Mouse (Mus musculus) intestine, embryonic 16.5 days (tissue): ENCODE results near the gene Zic2. TPM values are rescaled to one million over a fixed set of nuclear protein-coding genes. Genes with fewer than 3 reads are reported as not detected.
"Not testable (repeated sequence)": the region's sequence is repeated elsewhere in the genome, so short reads cannot be mapped to it uniquely, and the experiment has no call there.

ENCODE experiments used
- ATAC-seq: fragments of 200-750 bp; cut with Nextera tagmentation; 2 replicates; pipeline ENCODE4 v1.8.0; 2017; ENCODE audit warnings: moderate TSS enrichment, moderate library complexity
- H3K27ac ChIP-seq: fragments of 300-500 bp; sonication (generic); 2 replicates; pipeline ENCODE4 v1.5.1; 2014; ENCODE audit warnings: mild to moderate bottlenecking, low read length
- H3K27me3 ChIP-seq: fragments of 300-500 bp; sonication (generic); replicated peaks from 2 replicates; pipeline ENCODE4 v1.6.1; 2014; ENCODE audit warnings: low read length, control low read depth, mixed read lengths; ENCODE audit not compliant: control insufficient read depth, insufficient read depth
- H3K36me3 ChIP-seq: fragments of 300-500 bp; sonication (generic); 2 replicates; pipeline ENCODE4 v1.6.1; 2014; ENCODE audit warnings: low read length, control low read depth; ENCODE audit not compliant: control insufficient read depth, insufficient read depth
- H3K4me1 ChIP-seq: fragments of 300-500 bp; sonication (generic); 2 replicates; pipeline ENCODE4 v1.6.1; 2014; ENCODE audit warnings: low read length, control low read depth, mixed read lengths; ENCODE audit not compliant: control insufficient read depth, insufficient read depth
- H3K4me2 ChIP-seq: fragments of 300-500 bp; sonication (generic); 2 replicates; pipeline ENCODE4 v1.6.1; 2014; ENCODE audit warnings: low read depth, low read length, control low read depth
- H3K4me3 ChIP-seq: fragments of 300-500 bp; sonication (generic); 2 replicates; pipeline ENCODE4 v1.5.1; 2014; ENCODE audit warnings: mild to moderate bottlenecking, low read length
- H3K9ac ChIP-seq: fragments of 300-500 bp; sonication (generic); 2 replicates; pipeline ENCODE4 v1.6.1; 2014; ENCODE audit warnings: low read depth, low read length
- H3K9me3 ChIP-seq: fragments of 300-500 bp; sonication (generic); 2 replicates; pipeline ENCODE4 v1.6.1; 2016; ENCODE audit warnings: low read length, control low read depth; ENCODE audit not compliant: control insufficient read depth
- WGBS: fragments of 180-500 bp; shearing (Covaris S2); extraction: QIAGEN DNeasy Blood & Tissue Kit; methylation state at CpG from one replicate; pipeline ENCODE4 v1.1.7; 2014; 5-methylcytosine and 5-hydroxymethylcytosine counted together
- polyA plus RNA-seq: library from polyadenylated mRNA; unstranded; fragments of >200 nt; fragmentation: Nextera tagmentation; extraction: Ambion mirVana; gene quantifications from 2 replicates; pipeline ENCODE4 v1.2.1, GENCODE M21; 2015

The Zic2 gene
- polyA plus RNA-seq, 1 experiment from 2014 or later = not detected

DNA sequence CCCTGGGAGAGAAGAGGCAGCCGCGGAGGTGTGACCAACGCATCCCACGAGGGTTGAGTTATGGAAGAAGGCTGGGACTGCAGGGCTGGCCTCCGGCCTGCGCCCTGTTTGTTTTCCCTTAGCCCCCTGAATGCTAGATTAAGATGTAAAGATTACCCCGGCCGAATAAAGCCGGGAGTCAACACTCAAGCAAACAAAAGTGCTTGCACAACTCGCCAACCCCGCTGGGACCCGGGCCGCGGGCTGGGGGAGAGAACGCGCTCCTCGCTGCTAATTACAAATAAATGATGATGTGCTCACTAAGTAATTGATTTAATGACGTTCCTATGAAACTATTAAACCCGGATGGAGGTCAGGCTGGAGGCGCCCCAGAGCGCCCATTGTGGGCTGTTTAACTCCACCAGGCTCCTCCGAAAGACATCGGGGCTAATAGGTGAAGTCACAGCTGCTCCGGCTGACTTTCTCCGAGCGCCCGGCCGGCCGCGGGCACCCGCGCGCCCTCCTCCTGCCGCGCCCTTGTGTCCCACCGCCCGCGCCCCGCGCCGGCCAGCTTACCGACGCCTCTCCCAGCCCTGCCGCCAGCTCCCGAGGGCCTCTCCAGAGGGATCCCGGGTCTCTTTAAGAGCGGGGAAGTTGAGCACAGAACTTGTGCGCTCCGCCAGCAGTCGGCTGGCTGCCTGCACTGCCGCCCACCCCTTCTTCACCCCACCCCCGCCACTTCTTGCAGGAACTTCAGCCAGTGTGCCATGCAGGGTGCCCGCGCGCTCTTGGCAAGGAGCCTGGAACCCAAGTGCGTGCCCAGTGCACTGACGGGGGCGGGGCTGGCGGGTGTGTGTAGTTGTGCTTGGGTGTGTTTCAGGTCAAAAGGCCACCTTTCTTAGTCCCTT, 24.5 kb upstream of the Zic2 start, which contains the start of gene Gm5089:
Gene Gm5089 (minus strand): TSS at position 620 of the 887 bp plus-strand sequence.
- Histone ChIP-seq H3K36me3 (no peaks in the 10 kb centered on the region), H3K27me3 (peaks cover 69% of the 10 kb centered on the region), H3K27ac (no peak within 1 kb of the TSS), H3K4me2 (peak within 1 kb of the TSS; percentile 38), H3K4me3 (peak within 1 kb of the TSS; percentile 37), H3K4me1 (peaks cover 5% of the 10 kb centered on the region; the same call in 1 of the 2 replicates), H3K9me3 (no peaks in the 10 kb centered on the region), H3K9ac (no peak within 1 kb of the TSS)
- no peak; the same call in 1 of the 2 replicates for ATAC-seq
- WGBS = 1% methylated on average over 59 of the region's 59 CpGs

DNA sequence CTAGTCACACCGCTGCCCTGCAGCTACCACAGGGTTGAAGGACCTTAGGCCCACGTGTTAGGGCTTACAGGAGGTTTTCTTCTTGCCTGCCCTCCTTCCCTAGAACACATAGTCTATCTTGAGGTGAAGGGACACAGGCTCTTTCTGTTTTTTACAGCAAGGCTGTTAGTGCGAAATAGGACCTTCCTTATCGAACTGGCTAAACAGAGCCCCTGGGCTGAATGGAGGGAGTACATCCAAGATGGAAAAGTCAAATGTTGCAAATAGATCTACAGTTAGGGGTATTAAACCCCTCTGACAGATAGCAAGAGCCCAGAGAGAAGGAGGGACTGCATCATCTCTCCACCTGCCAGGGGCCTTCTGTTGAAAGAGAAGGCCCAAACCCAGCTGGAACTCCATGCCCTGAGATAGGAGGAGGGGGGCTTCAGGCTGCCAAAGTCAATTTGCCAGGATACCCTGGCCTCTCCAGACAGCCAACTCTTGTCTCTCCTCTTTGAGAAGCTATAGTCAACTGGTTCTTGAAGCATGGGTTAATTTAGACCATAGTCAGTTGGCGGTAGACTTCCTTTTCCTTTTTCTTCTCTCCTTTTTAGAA, 23.6 kb upstream of the Zic2 start:
- Histone ChIP-seq H3K4me2 (no peak overlapping the region), H3K27me3 (peaks cover 71% of the 10 kb centered on the region), H3K4me1 (peaks cover 5% of the 10 kb centered on the region; the same call in 1 of the 2 replicates), H3K27ac (no peak overlapping the region), H3K9ac (no peak overlapping the region), H3K36me3 (no peaks in the 10 kb centered on the region), H3K4me3 (no peak overlapping the region), H3K9me3 (no peaks in the 10 kb centered on the region)
- 68% methylated on average over 5 of the region's 5 CpGs for WGBS
- ATAC-seq = no peak

DNA sequence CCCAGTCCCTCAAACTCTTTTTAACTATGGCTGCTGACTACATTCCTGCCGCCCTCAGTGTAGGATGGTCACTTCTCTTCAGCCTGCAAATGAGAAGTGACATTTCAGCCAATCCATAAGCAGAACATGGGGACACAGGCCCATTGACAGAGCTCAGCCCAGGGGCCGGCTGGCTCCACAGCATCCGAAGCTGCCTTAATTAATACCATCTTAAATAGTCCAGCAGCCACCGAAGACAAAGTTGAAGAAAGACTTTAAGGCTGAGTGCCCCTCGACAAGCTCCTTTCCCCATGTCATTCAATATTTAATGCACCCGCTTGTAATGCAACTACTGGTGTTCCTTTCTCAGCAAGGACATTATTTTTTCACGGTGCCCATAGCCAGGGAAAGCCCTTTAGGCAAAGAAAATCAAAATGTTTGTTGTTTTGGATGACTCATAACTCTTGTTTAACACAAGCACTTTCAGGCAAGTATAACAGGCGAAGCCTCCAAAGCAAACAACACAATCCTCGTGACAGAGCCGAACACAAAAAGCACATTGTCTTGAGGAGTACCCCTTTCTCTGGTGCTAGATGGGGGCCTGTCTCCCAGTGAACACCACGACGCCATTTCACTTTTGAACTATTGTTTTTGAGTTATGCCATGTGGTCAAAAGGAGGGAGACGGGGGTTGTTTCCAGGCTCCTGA, 22.4 kb upstream of the Zic2 start:
- ATAC-seq = no peak
- WGBS = 42% methylated on average over 13 of the region's 13 CpGs
- peak overlapping the region; percentile 41; the same call in 1 of the 2 replicates for H3K4me2 ChIP-seq
- H3K27me3 ChIP-seq = peaks cover 70% of the 10 kb centered on the region
- peaks cover 5% of the 10 kb centered on the region; the same call in 1 of the 2 replicates for H3K4me1 ChIP-seq
- H3K9me3 ChIP-seq = no peaks in the 10 kb centered on the region
- H3K27ac ChIP-seq = no peak overlapping the region
- H3K4me3 ChIP-seq = peak overlapping the region; percentile 32
- H3K9ac ChIP-seq = no peak overlapping the region
- H3K36me3 ChIP-seq = no peaks in the 10 kb centered on the region

DNA sequence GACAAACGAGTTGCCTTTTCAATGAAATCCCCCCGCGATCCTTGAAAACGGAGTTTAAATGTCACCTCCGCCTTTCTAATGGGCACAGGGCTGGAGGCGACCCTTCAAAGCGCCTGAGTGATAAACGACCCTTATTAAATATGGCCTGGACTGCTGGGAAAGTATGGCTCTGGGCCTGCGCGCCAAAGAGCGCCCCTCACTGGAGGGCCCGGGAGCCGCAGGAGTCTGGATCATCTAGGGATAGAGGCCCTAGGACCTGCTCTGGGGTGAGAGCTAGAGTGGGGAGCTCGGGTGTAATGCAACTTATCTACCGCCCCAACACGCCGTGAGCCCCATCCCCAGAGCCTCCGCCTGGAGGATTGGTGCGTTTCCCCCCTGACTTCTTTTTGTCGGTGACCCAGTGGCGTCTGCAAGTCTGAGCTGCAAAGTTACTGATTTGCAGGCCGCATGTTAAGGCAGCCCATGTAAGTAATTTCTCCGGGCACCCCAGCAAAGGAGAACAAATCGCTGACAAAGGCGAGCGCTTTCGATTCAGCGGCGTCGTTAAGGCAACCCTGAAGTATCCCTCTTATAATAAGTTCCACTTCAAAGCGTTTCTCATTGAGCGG, 21.7 kb upstream of the Zic2 start:
- WGBS = 4% methylated on average over 32 of the region's 32 CpGs
- H3K4me1 ChIP-seq = peaks cover 5% of the 10 kb centered on the region; the same call in 1 of the 2 replicates
- no peaks in the 10 kb centered on the region for H3K36me3 ChIP-seq
- no peak for ATAC-seq
- H3K27ac ChIP-seq = no peak overlapping the region
- peaks cover 66% of the 10 kb centered on the region for H3K27me3 ChIP-seq
- H3K4me3 ChIP-seq = peak overlapping the region; percentile 32
- peak overlapping the region; percentile 41 for H3K4me2 ChIP-seq
- H3K9ac ChIP-seq = no peak overlapping the region
- no peaks in the 10 kb centered on the region for H3K9me3 ChIP-seq

DNA sequence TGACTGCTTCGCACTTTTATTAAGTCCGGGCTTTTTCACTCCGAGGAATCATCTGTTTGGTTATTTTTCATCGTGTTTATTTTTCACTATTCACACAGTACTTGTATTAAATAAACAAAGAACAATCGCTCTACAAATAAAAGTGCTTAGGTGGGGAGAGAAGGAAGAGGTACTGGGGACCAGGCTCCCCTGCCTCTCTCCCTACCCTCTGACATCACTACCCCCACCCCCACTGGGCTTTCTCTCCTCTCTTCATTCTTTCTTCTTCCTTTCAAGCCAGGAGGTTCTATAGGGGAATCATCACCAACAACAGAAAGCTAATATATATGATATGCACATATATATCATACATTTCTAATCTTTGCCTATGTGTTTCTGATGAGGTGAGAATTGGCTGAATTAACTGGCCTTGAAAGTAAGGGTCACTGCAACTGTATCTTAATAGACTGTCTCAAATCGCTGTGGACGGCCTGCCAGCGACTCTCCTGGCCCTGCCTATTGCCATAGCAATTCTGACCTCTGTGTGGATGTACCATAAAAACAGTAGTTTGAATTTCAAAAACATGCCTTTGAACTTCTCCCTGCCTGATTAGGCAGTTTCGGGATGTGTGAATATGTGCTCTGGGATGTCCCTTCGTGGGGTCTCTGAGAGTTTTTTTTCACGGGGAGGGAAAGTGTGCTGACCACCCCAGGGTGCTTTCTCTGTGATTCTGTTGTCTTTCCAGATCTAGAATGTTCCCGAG, 21.1 kb upstream of the Zic2 start:
- H3K36me3 ChIP-seq = no peaks in the 10 kb centered on the region
- ATAC-seq = no peak
- WGBS = 13% methylated on average over 12 of the region's 12 CpGs
- no peak overlapping the region for H3K27ac ChIP-seq
- peaks cover 5% of the 10 kb centered on the region; the same call in 1 of the 2 replicates for H3K4me1 ChIP-seq
- H3K9ac ChIP-seq = no peak overlapping the region
- no peaks in the 10 kb centered on the region for H3K9me3 ChIP-seq
- peaks cover 61% of the 10 kb centered on the region for H3K27me3 ChIP-seq
- peak overlapping the region; percentile 32 for H3K4me3 ChIP-seq
- H3K4me2 ChIP-seq = peak overlapping the region; percentile 41

DNA sequence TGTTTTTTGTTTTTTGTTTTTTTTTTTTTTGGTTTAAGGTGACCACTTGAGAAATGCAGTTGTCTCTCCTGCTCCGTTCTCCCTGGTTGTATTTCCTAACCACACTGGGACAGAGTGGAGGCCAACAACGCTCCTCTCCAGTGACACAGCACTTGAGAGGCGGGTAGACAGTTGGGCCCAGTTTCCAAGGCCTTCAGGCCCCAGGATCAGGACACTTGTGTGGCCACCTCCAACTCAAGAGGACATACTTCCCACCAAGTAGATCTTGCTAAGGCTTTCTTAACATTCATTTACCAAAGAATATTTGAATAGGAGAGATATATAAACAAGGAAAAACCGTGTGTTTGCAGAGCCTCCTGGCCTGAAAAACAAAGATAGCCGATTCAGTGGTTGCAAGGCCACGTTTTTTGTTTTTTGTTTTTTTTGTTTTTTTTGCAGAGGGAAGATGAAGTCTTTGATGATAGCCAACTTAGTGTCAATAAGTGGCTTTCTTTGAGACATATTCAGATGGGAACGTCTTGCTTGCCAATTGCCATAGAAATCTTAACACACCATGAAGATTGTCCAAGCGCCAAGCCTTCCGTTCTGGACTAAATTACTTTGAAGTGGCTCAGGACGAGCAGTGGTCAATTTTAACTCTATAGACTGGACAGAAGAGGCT, 20.2 kb upstream of the Zic2 start:
- WGBS = 61% methylated on average over 10 of the region's 10 CpGs
- no peak for ATAC-seq
- H3K9ac ChIP-seq = no peak overlapping the region

DNA sequence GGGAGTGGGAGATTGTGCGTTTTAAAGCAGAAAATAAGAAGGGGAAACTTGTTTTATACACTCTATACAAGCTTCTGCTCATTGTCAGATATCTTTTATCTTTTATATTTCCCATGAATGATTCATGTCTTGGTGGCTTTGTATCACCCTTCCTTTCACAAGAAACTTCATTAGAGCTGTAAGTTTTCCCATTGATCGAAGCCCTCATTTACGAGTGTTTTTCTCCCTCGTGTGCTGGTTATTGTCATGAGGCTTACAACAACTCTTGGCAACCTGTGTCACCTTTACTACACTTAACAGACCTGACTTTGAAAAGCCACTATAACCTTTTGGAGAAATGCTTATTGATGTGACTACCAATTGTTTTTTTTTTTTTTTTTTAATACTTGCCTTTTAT, 19.7 kb upstream of the Zic2 start:
- Histone ChIP-seq H3K4me1 (0 out of 2 replicates have a peak, but pooled peaks cover 5% of the 10 kb centered on the region), H3K27me3 (peaks cover 58% of the 10 kb centered on the region), H3K4me3 (no peak overlapping the region), H3K9ac (no peak overlapping the region), H3K9me3 (no peaks in the 10 kb centered on the region), H3K36me3 (no peaks in the 10 kb centered on the region), H3K4me2 (no peak overlapping the region), H3K27ac (no peak overlapping the region)
- 66% methylated on average over 4 of the region's 4 CpGs for WGBS
- no peak for ATAC-seq

More for the DNA sequence above, 20.2 kb upstream of the Zic2 start:
- H3K36me3 ChIP-seq = no peaks in the 10 kb centered on the region
- H3K4me3 ChIP-seq = no peak overlapping the region
- H3K27me3 ChIP-seq = peaks cover 58% of the 10 kb centered on the region
- no peak overlapping the region for H3K4me2 ChIP-seq
- no peaks in the 10 kb centered on the region for H3K9me3 ChIP-seq
- no peak overlapping the region for H3K27ac ChIP-seq
- H3K4me1 ChIP-seq = peaks cover 5% of the 10 kb centered on the region; the same call in 1 of the 2 replicates

DNA sequence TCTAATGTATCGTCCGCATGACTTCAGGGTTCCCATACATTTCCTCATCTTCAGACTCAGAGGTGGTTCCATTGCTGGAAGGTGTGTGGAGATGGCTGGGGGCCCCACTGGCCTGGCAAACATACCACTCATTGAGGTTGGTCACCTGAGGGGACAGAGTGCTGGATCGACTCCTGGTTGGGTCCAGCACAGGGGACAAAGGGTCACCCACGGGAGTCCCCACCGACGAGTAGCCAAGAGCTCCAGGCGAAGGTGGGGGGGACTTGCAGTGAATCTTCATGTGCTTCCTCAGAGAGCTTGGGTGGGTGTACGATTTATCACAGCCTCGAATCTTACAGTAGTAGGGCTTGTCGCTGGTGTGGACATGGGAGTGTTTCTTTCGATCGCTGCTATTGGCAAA, 15.9 kb upstream of the Zic2 start:
- not testable (repeated sequence) for ATAC-seq, H3K4me3 ChIP-seq, H3K36me3 ChIP-seq, H3K4me1 ChIP-seq, H3K9ac ChIP-seq, H3K4me2 ChIP-seq, H3K27ac ChIP-seq, H3K9me3 ChIP-seq
- H3K27me3 ChIP-seq = peaks cover 51% of the 10 kb centered on the region
- 85% methylated on average over 5 of the region's 12 CpGs for WGBS
